Mouse (Mus musculus) myocyte (in vitro differentiated cells): ENCODE data around the gene Acsbg1.
"Not testable (repeated sequence)": the region's sequence is repeated elsewhere in the genome, so short reads cannot be mapped to it uniquely, and the experiment has no call there.

Experiments used
- MAX ChIP-seq: IDR thresholded peaks from one replicate; pipeline ENCODE4 v1.6.1; 2011; ENCODE audit warnings: low read depth, mild to moderate bottlenecking, control low read depth
- POLR2A ChIP-seq: IDR thresholded peaks from one replicate; pipeline ENCODE4 v1.6.1; 2011; ENCODE audit warnings: low read depth, mild to moderate bottlenecking, control low read depth, moderate library complexity; ENCODE audit not compliant: insufficient read length
- POLR2AphosphoS2 ChIP-seq: IDR thresholded peaks from one replicate; pipeline ENCODE4 v1.6.1; 2011; ENCODE audit warnings: low read depth, control low read depth; ENCODE audit not compliant: insufficient read length
- SRF ChIP-seq: IDR thresholded peaks from one replicate; pipeline ENCODE4 v1.6.1; 2011; ENCODE audit warnings: low read depth; ENCODE audit not compliant: control insufficient read depth, insufficient read length
- USF1 ChIP-seq: IDR thresholded peaks from one replicate; pipeline ENCODE4 v1.6.1; 2011; ENCODE audit warnings: low read depth, mild to moderate bottlenecking, control low read depth, moderate library complexity

DNA sequence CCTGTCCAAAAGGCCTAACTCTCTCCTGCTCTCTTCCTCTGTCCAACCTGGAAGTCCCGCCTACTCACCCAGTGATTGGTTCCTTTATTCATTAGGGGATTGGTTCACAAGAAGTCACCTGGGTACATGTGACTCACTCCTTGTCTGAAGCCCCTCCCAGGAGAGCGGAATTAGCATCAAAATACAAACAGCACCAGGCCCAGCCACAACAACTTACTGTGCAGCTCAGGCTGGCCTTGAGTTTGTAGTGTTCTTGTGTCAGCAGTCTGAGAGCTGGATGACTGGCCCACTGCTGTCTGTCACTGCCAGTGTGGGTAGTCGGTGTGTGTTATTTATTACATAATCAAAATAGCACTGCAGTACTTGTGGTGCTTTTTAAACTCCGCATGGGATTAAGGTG, 68.0 kb downstream of the Acsbg1 start:
- TF ChIP-seq MAX, POLR2A, USF1, POLR2AphosphoS2, SRF: not testable (repeated sequence)
